Mouse (Mus musculus) adrenal gland, adult (tissue): ENCODE measurements around the gene Lbp.

Experiments
- DNase-seq, 2 experiments: peaks; one replicate each; pipeline ENCODE4 v3.0.0; 2022 to 2023; ENCODE audit warnings: low spot score in 1 of 2; ENCODE audit not compliant: inconsistent age in 2 of 2

Gene Lbp

DNA sequence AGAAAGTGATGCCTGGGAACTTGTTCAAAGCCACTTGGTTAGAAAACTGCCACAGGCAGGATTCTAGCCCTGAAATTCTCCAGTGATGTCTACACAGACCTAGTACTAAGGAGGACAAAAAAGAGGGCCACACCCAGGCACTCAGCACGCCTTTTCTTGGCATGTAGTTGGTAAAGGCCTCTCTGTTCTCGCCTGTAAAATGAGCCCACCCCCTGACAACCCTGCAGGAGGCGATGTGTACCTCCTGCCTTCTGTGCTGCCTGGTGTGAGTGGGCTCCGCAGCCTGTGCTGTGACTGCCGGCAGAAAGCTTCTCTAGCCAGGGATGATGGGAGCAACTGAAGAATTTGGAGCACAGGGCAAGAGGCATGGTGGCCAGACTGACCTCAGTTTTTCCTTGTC is 2.0 kb downstream of the Lbp start:
- DNase-seq: no peak

DNA sequence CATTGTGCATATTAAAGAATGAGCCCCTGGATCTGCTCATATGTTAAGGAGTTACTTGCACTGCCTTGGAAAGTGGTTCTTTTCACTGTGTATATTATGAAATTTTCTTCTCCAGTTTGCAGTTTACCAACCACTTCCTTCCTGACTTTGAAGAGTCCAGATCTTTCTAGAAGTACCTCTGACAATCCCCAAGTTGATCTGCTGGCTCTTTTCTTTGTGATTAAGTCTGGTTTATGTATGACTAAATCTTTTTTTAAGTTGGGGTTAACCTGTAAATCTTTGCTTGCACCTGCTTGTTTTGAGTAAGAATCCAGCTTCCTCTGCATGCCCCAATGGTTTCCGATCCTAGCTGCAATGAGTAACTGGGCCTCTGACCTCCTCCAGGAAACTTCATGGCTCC is 6.8 kb downstream of the Lbp start:
- DNase-seq: no peak

DNA sequence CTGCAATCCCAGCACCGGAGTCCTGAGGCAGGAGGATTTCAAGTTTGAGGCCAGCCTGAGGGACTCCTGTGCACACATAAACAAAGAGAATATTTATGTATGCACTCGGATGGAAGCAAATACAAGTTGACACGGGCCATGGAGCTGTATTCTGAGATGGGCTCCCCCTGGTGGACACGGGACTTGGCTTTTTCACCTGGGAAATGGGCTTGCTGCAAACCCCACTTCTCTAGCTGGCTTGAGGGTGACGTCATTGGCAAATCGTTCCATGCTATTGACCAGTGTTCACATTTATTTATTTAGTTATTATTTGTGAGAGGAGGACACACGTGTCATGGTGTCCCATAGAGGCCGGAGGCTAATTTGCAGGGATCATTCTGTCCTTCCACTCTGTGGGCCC is 10.1 kb downstream of the Lbp start:
- DNase-seq: no peak

DNA sequence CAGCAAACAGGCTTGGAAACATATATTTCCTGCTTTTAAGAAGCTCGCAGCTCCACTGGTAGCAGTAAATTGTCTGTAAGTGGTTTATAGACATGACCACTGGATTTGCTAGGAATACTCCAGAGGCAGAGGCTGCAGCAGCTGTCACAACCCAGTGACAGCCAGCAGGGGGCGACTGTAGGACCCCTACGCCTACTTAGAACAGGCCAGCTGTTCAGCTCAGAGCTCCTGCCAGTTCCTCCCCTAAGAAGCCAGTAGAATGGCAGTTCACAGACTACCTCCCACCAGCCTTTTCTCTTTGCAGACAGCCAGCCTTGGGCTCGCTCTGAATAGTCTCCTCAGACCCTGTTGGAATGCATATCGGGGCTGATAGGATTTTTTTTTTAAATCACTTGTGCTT is 10.7 kb downstream of the Lbp start:
- DNase-seq: peak; percentile 36 to 71

DNA sequence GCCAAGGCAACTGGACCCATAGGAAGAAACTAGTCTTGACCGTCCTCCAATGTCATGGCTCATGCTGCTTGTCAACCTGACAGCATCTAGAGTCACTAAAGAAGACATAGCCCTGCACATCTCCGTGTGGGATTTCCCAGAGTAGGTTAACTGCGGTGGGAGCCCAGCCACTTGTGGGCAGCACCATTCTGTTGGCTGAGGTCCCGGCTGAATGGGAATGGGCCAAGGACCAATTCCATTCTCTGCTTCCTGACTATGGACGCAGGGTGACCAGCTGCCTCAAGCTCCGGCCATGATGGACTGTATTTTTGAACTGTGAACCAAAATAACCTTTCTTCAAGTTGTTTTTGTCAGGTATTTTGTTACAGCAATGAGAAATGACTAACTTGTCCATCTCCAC is 15.3 kb downstream of the Lbp start:
- DNase-seq: no peak

DNA sequence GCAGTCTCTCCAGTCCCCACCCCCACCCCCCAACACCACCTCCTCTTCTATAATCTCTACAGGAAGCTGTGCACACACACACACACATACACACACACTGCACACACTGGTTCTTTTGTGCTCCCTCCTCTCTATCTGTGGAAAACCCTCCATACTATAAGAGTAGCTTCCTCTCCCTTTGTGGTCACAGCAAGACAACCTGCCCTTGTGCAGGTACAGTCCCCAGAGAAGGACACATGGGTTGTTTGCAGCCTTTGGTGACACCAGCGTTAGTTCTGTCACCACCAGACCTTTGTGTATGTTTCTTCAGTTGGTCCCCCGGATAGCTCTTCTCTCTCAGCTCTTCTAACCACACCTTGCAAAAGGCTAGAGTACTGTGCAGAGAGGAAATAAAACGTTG is 16.6 kb downstream of the Lbp start:
- DNase-seq: no peak

DNA sequence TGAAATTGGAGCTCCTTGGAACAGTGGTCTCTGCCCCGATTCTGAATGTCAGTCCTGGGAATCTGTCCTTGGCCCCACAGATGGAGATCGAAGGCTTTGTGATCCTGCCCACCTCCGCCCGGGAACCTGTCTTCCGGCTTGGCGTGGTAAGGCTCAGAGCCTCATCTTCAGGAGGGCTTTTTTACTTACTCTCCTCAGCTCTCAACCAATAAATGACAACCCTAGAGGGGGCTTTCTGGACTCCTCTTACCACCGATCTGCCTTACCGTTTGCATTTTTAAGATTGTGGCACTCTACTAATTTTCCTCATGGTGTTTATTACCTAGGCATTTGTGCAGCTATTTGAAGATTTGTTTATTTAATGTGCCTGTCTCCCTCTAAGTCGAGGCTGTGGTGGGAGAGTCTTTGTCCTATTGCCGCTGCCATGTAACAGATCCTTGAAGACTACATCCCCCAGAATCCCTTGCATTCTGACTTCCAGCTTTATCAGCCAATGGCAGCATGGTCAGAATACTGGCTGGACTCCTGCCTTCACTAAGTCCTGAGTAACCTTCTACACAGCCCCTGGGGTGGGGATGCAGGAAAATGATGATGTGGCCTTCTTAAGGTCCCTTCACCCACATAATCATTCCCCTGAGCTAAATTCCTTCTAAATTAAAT is 18.4 kb downstream of the Lbp start:
- DNase-seq: peak in 1 of 2 experiments; percentile 67

DNA sequence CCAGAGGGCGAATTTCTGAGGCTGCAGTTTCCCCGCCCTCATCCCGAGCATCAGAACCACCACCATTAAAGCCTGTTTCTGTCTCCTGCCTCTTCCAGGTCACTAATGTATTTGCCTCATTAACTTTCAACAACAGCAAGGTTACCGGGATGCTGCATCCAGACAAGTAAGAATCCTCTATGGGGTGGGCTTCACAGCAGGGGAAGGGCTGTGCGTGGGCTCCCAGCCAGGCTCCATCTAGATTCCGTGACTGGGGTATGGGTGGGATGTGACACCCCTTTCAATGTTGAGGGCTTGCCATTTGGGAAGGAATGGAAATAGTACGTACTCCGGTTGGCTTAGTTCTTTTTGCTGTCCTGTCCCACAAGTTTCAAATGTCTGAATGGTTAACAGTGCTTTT is 19.3 kb downstream of the Lbp start:
- no peak for DNase-seq

DNA sequence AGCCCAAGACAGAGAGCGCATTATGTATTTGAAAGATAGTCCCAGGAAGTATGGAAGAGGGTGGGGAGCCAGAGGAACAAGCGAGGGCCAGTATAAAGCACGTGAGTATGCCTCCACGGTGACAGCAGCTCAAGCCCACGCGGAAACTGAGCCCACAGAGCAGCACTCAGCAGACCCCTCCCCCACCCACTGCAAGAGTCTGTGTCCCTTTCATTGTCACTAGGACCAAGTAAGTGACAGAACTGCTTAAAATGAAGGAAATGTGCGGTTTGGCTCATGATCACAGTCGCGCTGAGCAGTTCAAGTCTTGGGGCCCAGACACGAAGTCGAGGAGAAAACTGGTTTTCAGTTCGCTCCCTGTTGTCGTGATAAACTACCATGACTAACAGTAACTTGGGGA is 28.1 kb downstream of the Lbp start:
- no peak for DNase-seq

DNA sequence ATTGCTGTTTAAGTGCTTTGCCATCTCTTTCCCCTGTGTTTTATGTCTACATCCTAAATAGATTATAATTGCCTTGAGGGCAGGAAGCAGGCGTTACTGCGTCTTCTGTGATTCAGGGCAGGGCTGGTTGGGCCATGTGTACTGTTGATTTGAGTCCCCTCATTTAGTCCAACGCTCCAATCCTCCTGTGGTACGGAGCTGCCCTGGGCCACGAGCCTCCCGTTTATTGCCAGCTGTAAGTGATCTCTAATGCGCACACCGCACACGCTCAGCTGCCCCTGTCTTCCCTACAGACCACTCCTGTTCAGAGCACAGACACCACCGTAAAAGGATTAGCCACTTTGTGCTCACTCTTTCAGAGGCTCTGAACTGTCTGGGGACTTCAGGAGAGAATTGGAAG is 31.4 kb downstream of the Lbp start:
- no peak for DNase-seq

DNA sequence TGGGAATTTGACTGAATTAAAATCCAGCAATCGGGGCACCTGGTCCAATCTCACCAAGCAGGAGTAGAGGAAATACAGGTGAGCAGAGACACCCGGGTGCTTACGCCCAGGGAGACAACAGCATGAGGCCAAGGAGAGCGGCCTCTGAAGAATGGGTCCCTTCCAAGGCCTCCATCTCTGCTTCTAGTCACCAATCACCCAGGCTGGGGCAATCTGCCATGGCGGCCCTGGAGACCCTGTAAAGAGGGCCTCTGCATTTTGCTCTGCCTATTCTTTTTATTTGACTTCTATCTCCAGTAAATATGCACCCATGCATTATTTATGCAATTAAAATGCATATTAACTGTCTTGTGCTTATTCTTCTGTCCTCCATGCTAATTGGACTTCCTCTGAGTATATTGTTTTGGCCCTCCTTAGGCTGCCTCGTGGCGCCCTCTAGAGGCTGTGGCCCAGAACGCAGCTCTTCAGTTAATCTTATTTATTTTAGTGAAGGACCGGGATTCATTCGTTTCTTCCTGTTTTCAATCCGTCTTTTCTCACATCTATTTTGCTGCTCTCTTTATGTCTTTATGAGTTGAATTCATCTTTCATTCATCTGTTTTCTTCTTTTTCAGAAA is 33.8 kb downstream of the Lbp start:
- peak; percentile 41 to 77 for DNase-seq

DNA sequence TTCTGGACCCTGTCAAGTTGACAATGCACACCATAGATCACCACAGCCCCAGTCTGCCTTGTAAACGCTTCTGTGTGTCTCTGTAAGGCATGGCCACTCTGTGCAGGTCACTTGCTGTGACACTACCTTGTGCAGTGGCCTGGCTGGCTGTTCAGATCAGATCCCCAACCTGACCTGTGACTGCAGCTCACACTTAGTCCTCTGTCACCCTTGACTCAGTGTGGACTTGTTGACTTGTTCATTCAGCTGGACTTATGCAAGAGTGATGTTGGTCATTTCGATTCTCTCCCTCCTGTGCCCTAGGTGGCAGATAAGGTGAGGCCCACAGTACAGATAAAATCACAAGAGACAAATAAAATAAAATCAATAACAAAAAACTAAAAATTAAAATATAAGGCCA is 35.0 kb downstream of the Lbp start:
- no peak for DNase-seq

DNA sequence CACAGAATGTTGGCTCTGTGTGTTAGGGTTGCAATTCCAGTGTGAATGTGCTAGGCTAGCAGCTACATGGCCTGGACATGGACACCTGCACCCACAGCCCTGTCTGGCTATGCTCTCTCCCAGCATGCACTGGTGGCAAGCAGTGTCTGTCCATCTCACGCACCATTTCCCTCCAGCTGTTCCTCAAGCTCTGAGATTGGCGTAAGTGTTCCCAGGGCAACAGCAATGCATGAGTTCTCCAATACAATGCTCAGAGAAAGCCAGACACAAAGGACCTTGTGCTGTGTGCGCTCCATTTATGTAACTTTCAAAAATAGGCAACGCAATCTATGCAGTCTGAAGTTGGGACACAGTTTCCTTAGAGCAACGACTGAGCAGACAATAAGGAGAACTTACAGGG is 37.2 kb downstream of the Lbp start:
- no peak for DNase-seq

DNA sequence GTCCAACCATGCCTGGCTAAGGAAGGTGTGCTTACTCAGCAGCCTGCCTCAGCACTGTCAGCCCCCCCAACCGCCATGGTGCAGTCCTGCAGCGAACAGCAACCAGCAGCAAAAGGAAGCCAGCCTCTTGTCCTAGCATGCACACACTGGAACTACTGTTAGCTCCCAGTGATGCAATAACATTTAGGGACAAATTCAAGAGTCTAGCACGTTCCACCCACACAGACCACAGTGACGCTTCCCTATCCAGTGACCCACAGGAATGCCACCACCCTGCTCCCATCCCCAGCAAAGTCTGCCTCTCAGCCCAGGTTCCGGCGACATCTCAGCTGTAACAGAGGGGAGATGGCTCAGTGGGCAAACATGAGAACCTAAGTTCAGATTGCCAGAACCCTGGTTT is 40.2 kb downstream of the Lbp start:
- no peak for DNase-seq

DNA sequence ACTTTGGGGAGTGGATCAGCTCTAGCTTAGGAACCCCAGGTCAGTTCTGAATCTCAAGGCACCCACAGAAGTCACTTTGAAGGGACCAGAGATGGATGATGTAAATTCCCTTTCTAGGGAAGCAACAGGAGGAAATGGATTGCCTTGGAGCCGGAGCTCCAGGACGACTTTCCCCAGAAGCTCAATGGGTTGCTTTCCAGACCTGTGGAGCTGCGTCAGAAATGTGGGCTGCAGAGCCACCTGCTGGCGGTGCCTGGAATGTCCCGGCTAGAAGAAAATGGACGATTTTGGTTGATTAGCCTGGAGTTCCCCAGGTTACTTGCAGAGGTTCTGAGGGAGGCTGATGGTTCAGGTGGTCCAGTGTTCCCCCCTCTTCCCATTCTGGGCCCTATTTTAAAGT is 41.6 kb downstream of the Lbp start:
- DNase-seq: peak; percentile 59 to 86

DNA sequence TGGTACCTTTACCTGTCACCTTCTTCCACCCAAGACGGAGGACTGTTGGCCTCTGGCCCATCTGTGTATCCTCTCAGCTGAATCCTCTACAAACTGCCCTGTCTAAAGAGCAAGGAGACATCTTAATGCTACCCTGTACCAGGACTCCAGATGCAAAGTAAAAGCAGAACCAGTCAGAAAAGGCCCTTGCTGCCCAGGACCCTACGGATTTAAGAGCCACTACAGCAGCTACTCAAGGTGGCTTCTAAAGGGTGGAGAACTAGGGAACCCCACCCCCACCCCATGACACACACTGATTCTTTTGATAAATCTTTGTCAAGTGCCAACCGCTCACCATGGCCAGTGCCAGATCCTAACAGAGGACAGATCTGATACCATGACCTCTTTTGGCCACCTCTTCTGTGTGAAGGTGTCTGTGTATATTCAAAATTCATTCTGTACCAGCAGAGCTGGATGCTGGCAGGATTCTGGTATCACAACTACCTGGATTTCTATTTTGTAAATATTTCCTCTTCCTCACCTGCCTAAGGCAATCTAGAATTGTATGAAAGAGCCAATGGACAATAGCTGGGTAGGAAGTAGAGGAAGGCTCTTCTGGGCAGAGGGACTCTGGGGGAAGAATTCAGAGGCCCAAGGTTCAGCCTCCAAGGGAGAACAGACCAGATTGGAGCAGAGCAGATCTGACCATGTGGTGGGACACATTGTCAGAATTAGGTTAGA is 46.7 kb downstream of the Lbp start:
- DNase-seq: no peak

DNA sequence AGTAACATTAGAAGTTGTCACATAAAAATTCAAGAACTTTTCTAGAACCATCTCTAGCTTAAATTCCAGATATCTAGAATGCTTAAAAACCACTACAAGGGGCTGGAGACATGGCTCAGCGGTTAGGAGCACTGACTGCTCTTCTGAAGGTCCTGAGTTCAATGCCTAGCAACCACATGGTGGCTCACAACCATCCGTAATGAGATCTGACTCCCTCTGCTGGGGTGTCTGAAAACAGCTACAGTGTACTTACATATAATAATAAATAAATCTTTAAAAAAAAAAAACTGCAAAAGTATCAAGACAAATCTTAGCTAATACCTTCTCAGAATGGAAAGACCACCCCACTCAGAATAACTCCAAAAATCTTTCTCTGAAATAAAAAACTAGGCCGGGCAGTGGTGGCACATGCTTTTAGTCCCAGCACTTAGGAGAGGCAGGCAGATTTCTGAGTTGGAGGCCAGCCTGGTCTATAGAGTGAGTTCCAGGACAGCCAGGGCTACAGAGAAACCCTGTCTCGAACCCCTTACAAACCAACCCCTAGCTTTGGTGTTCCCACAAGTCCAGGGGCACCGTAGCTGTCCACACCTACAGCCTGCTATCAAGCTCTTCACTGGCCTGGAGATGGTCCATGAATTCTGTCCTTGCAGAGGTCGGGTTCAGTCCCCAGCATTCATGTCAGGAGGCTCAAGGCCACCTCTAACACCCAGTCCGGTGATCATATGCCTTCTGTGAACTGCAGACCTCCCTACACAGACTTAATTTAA is 48.2 kb downstream of the Lbp start:
- no peak for DNase-seq

DNA sequence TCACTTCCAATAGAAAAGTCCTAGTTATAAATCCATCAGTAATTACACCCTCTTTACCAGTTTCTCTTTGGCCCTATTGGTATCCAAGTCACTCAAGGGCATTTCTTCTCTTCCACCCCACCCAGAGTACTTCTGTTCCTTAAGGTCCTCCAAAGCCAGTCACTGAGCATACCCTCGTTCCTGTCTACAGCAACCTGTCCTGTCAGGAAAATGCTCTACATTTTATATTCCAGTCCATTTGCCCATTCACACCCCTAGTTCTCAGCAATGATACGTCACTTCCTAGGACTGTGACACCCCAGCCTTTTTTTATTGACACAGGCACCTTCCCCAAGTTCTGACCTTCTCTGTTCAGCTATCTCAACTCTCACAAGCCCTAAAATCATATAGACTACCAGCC is 48.9 kb downstream of the Lbp start:
- DNase-seq: no peak

DNA sequence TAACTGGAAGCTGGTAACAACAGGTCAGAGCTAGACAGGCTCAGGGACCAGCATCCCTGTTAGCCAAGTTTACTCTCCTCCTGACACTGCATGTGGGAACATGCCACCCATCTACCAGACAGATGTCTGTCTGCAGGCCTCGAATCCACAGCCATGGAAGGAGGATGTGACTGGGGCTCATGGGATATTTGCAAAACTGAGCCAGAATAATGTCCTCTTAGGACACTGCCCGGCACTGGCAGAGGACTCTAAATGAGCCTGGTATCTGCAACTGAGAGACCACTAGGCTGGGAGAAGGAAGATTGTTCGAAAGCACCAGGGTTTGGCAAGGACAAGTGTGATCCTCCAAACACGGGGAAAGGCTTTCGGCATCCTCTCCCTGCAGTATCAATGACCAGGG is 49.8 kb downstream of the Lbp start:
- no peak for DNase-seq

DNA sequence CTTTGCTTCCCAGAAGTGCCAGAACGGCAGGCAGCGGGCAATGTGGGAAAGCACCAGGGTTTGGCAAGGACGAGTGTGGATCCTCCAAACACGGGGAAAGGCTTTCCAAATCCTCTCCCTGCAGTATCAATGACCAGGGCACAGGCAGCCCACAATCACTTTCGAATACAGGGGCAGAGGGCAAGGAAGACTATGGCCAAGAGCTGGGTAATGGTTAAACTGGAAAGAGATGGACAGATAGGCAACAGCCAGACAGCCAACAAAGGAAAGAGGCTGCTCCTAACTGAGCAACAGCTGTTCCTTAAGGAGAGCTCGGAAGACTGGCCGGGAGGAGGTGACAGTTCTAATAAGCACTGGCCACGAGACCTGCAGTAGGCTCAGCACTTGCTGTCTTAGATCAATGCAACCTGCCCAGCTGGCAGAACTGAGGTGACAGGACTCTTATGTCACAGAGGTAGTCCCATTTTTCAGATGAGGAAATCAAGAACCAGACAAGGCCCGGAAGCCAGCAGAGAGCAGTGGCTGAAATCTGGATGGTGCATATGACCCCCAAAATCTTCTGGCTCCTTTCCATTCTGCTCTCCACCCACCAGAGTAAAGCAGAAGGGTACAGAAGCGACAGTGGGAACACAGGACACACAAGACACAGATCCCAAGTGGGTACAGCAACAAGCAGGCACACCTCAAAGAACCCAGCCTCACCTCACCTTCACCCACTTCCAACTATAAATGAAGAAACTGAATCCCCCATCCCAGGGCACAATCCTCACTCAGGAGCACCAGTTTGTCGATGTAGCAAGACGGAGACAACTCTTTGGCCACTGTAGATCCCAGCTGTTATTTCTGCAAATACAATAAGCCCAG is 53.7 kb downstream of the Lbp start:
- no peak for DNase-seq
